ENCODE assay signal across 16 mouse cellular contexts in genomic region chr4:132101152-132101551, GRCm38 (mm10). TPM values are rescaled to one million over a fixed set of nuclear protein-coding genes. Genes with fewer than 3 reads are reported as not detected.
DNase-seq lines count a peak whose midpoint lies in the region; ATAC-seq and TF ChIP-seq lines count a peak whose summit lies in the region.
"Had no signal": no experiment of that assay in that cellular context is flagged by ENCODE, and none has a peak within 500 bp of the region (broad histone marks: within the 10 kb centered on the region; RNA-seq: fewer than 3 reads in every experiment).

No protein-coding gene starts in this region.

- no peaks in the 10 kb centered on the region for H3K9me3 ChIP-seq in hindbrain, postnatal 0 days (ENCODE audit: low read length)
- no peaks in the 10 kb centered on the region for H3K9me3 ChIP-seq in hindbrain, embryonic 10.5 days

- DNase-seq in CD4-positive, CD25-positive, alpha-beta regulatory T cell, adult 2 months (ENCODE audit: low read depth, low spot score): peak; percentile 23
- peak; percentile 64 for DNase-seq in hindbrain, postnatal 0 days (ENCODE audit: low spot score)
- DNase-seq in hindbrain, embryonic 10.5 days (ENCODE audit: low spot score): no peak
- peak; percentile 31 for DNase-seq in lung, postnatal 36 days
- DNase-seq in lung, adult 18-20 months: no peak
- no peak for DNase-seq in thymus, postnatal 10 days (ENCODE audit: low spot score in 2 of 2)
- no peak for DNase-seq in spleen, adult 12 weeks (ENCODE audit: low spot score)
- DNase-seq: adrenal gland, postnatal 14 days; cerebellum, adult 11-12 months; heart, postnatal 14 days; kidney, adult 8-10 months; layer of hippocampus, adult 9-11 months had no signal

- H3K27ac ChIP-seq in hindbrain, postnatal 0 days: no peak overlapping the region
- no peak overlapping the region for H3K27ac ChIP-seq in hindbrain, embryonic 10.5 days

- H3K36me3 ChIP-seq in hindbrain, postnatal 0 days (ENCODE audit: insufficient read depth, low read length): no peaks in the 10 kb centered on the region
- H3K36me3 ChIP-seq in hindbrain, embryonic 10.5 days: no peaks in the 10 kb centered on the region

- no peaks in the 10 kb centered on the region for H3K27me3 ChIP-seq in hindbrain, postnatal 0 days (ENCODE audit: insufficient read depth, low read length)
- H3K27me3 ChIP-seq in hindbrain, embryonic 10.5 days (ENCODE audit: insufficient read depth, poor library complexity, severe bottlenecking): no peaks in the 10 kb centered on the region

- no peak overlapping the region for H3K9ac ChIP-seq in hindbrain, postnatal 0 days (replicated peaks; ENCODE audit: low read length)

- no peak overlapping the region for H3K4me3 ChIP-seq in hindbrain, postnatal 0 days (ENCODE audit: low read length)
- no peak overlapping the region for H3K4me3 ChIP-seq in hindbrain, embryonic 10.5 days

- no peak for ATAC-seq in CD4-positive, CD25-positive, alpha-beta regulatory T cell, adult 4 months
- ATAC-seq in hindbrain, postnatal 0 days: no peak
- ATAC-seq: forebrain, embryonic 16.5 days had no signal

- WGBS in hindbrain, postnatal 0 days: 29% methylated on average over 3 of the region's 3 CpGs
- WGBS in hindbrain, embryonic 10.5 days: 50% methylated on average over 3 of the region's 3 CpGs

- H3K4me1 ChIP-seq in hindbrain, postnatal 0 days (ENCODE audit: insufficient read depth, low read length): no peaks in the 10 kb centered on the region
- H3K4me1 ChIP-seq in hindbrain, embryonic 10.5 days (replicated peaks): peaks cover 9% of the 10 kb centered on the region

- H3K4me2 ChIP-seq in hindbrain, postnatal 0 days (ENCODE audit: low read depth, low read length): no peak overlapping the region

- TF ChIP-seq CTCF in hindbrain, postnatal 0 days (IDR thresholded peaks at IDR 0.05; ENCODE audit: low read depth): peak; percentile 60

RNA-seq across cellular contexts. Expression of gene Epb41, which starts 26.0 kb away (rescaled TPM):
- 10 to 100 TPM; 32.3 to 35.4 TPM for polyA plus RNA-seq in CD4-positive, CD25-positive, alpha-beta regulatory T cell, adult 4 months (2017; shearing (Covaris generic))
- 69.7 and 70.1 TPM in 2 replicates for total RNA-seq in hindbrain, postnatal 0 days (2014; rRNA removed)
- polyA plus RNA-seq in hindbrain, postnatal 0 days (2015; fragmentation: Nextera tagmentation; extraction: Ambion mirVana): 33.3 and 33.7 TPM in 2 replicates
- 154 and 173 TPM in 2 replicates for polyA plus RNA-seq in hindbrain, embryonic 10.5 days (2016; fragmentation: Nextera tagmentation; extraction: Ambion mirVana)

RNA-seq across cellular contexts. Expression of gene Gm10300, which starts 26.7 kb away (rescaled TPM):
- not detected for polyA plus RNA-seq in CD4-positive, CD25-positive, alpha-beta regulatory T cell, adult 4 months (2017; shearing (Covaris generic))
- total RNA-seq in hindbrain, postnatal 0 days (2014; rRNA removed): not detected in 2 replicates
- polyA plus RNA-seq in hindbrain, postnatal 0 days (2015; fragmentation: Nextera tagmentation; extraction: Ambion mirVana): not detected in 2 replicates
- polyA plus RNA-seq in hindbrain, embryonic 10.5 days (2016; fragmentation: Nextera tagmentation; extraction: Ambion mirVana): 0.14 TPM in 1 of 2 replicates, not detected in the other
- polyA plus RNA-seq: forebrain, embryonic 16.5 days; limb, embryonic 11.5 days had no signal

RNA-seq across cellular contexts. Expression of gene Oprd1, which starts 43.1 kb away (rescaled TPM):
- not detected for polyA plus RNA-seq in CD4-positive, CD25-positive, alpha-beta regulatory T cell, adult 4 months (2017; shearing (Covaris generic))
- total RNA-seq in hindbrain, postnatal 0 days (2014; rRNA removed): 3.5 and 6.3 TPM in 2 replicates
- 0.66 and 0.86 TPM in 2 replicates for polyA plus RNA-seq in hindbrain, postnatal 0 days (2015; fragmentation: Nextera tagmentation; extraction: Ambion mirVana)
- polyA plus RNA-seq in hindbrain, embryonic 10.5 days (2016; fragmentation: Nextera tagmentation; extraction: Ambion mirVana): 0.07 and 0.20 TPM in 2 replicates
- total RNA-seq: granulocyte monocyte progenitor cell, adult 5-6 weeks had no signal

Comparison
In these comparisons a context has a peak if more than half of its experiments do, and no peak if none do; other contexts are left out.
1. DNase-seq: peak in CD4-positive, CD25-positive, alpha-beta regulatory T cell, adult 2 months (single experiment), hindbrain, postnatal 0 days (single experiment) and lung, postnatal 36 days (single experiment); none in hindbrain, embryonic 10.5 days (single experiment), lung, adult 18-20 months (0 of 2), thymus, postnatal 10 days (0 of 2) and spleen, adult 12 weeks (single experiment).